Mouse (Mus musculus) bone marrow macrophage, adult 2 months (primary cell): Measurements from ENCODE around the gene Mn1.

Experiments used
- CTCF ChIP-seq: IDR thresholded peaks from 2 replicates; pipeline ENCODE4 v1.5.1; 2012; ENCODE audit warnings: low read depth, mild to moderate bottlenecking, low read length, moderate library complexity
- POLR2A ChIP-seq: IDR thresholded peaks from 2 replicates; pipeline ENCODE4 v1.6.1; 2012; ENCODE audit warnings: mild to moderate bottlenecking, low read depth, low read length, borderline replicate concordance

DNA sequence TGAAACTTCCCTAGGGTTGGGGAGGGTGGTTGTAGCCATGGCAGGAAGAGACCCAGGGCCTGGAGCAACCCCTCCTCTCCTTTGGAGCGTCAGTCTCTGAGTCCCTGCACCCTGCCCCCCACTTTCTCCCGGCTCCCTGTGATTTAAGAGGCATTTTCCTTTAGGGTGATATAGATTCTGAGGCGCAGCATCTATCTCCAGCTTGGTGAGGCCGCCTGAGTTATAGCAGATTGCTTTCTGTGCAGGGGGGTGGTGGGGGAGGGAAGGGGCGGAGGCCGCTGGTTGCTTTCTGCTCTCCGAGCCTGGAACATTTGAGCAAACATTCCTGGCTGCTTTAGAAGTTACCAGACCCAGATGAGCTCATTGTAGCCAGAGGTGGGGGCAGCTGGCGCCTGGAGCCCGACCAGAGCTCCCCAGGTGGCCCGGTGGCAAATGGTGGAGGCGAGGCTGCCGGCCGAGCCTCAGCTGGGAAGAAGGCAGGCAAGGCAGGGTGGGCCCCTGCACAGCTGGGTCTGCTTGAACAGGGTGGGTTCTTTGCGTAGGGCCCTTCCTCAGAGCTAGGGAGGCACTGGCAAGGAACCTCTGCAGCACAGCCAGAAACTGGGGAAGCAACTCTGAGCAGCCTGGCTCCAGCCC lies 8.6 kb upstream of the Mn1 start:
- TF ChIP-seq CTCF (no peak), POLR2A (no peak)
